Mouse (Mus musculus) heart, embryonic 16.5 days (tissue): ENCODE results near the gene Gpr179. TPM values are rescaled to one million over a fixed set of nuclear protein-coding genes. Genes with fewer than 3 reads are reported as not detected.

Source experiments
- ATAC-seq: fragments of 200-750 bp; cut with Nextera tagmentation; replicated peaks from 2 replicates; pipeline ENCODE4 v1.8.0; 2017; ENCODE audit warnings: moderate number of reproducible peaks; ENCODE audit not compliant: insufficient read depth, low FRiP score; ENCODE audit errors: extremely low read depth
- H3K27ac ChIP-seq: fragments of 300-500 bp; sonication (generic); 2 replicates; pipeline ENCODE4 v1.5.1; 2014; ENCODE audit warnings: mild to moderate bottlenecking, low read length, control low read depth, moderate library complexity
- H3K27me3 ChIP-seq: fragments of 300-500 bp; sonication (generic); 2 replicates; pipeline ENCODE4 v1.6.1; 2014; ENCODE audit warnings: low read length, mixed read lengths; ENCODE audit not compliant: control insufficient read depth, insufficient read depth
- H3K36me3 ChIP-seq: fragments of 300-500 bp; sonication (generic); 2 replicates; pipeline ENCODE4 v1.6.1; 2014; ENCODE audit not compliant: control insufficient read depth, insufficient read depth
- H3K4me1 ChIP-seq: fragments of 300-500 bp; sonication (generic); 2 replicates; pipeline ENCODE4 v1.6.1; 2014; ENCODE audit warnings: low read length, mixed read lengths; ENCODE audit not compliant: control insufficient read depth, insufficient read depth
- H3K4me2 ChIP-seq: fragments of 300-500 bp; sonication (generic); 2 replicates; pipeline ENCODE4 v1.6.1; 2014; ENCODE audit warnings: low read depth, mild to moderate bottlenecking, control low read depth, low read length
- H3K4me3 ChIP-seq: fragments of 300-500 bp; sonication (generic); 2 replicates; pipeline ENCODE4 v1.5.1; 2014; ENCODE audit warnings: mild to moderate bottlenecking, control low read depth, low read length
- H3K9ac ChIP-seq: fragments of 300-500 bp; sonication (generic); 2 replicates; pipeline ENCODE4 v1.6.1; 2014; ENCODE audit warnings: low read length, control low read depth
- H3K9me3 ChIP-seq: fragments of 300-500 bp; sonication (generic); replicated peaks from 2 replicates; pipeline ENCODE4 v1.6.1; 2016; ENCODE audit warnings: low read length; ENCODE audit not compliant: control insufficient read depth
- WGBS: fragments of 180-500 bp; shearing (Covaris S2); extraction: QIAGEN DNeasy Blood & Tissue Kit; methylation state at CpG from one replicate; pipeline ENCODE4 v1.1.7; 2014; 5-methylcytosine and 5-hydroxymethylcytosine counted together
- polyA plus RNA-seq: library from polyadenylated mRNA; unstranded; fragments of >200 nt; fragmentation: Nextera tagmentation; extraction: Ambion mirVana; gene quantifications from 2 replicates; pipeline ENCODE4 v1.2.1, GENCODE M21; 2015

Gene Gpr179
- polyA plus RNA-seq, 1 experiment from 2014 or later, result 0.12 TPM

DNA sequence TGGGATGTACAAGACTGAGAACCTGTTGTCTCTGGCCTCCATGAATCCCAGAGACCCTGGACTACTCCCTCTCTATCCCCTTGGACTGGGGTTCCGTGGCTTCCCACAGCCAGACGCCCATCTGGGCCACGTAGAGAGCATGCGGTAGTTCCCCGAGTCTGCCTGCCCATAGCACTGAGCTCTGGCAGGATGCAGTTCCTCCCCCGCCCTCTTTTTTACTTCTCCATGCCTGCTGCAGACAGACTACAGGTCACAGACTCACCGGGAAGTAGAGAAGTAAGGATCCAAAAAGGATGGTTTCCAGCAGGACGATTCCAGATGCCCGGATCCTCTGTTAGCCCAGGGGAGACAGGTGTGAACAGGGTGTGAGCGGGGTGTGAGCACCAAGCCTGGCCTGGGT is 6.4 kb downstream of the Gpr179 start:
- ATAC-seq, result no peak
- Histone ChIP-seq H3K4me2 (no peak overlapping the region), H3K4me3 (no peak overlapping the region), H3K4me1 (peaks cover 11% of the 10 kb centered on the region), H3K9me3 (no peaks in the 10 kb centered on the region), H3K27ac (no peak overlapping the region), H3K27me3 (no peaks in the 10 kb centered on the region), H3K9ac (no peak overlapping the region), H3K36me3 (no peaks in the 10 kb centered on the region)
- WGBS, result 38% methylated on average over 10 of the region's 10 CpGs

DNA sequence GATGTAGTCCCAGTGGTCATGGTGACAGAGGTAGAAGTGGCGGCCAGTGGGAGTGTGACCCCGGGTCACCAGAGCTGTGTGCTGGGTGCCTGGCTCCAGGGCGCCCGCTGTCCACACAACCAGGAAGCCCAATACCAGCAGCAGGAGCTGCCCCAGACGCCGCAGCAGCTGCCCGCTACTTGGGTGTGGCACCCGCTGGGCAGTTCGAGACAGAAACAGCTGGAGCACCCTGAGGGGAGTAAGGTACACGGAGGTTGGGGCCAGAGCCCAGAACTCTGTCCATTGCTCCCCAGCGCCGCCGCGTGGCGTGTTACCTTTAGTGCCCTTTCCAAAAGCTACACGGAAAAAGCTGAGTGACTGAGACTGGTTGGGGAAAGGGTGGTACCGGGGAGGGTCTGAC is 8.3 kb downstream of the Gpr179 start:
- WGBS, result 18% methylated on average over 17 of the region's 17 CpGs
- Histone ChIP-seq H3K4me2 (peak overlapping the region; percentile 47), H3K27ac (no peak overlapping the region), H3K4me1 (peaks cover 10% of the 10 kb centered on the region), H3K4me3 (peak overlapping the region; percentile 29), H3K36me3 (no peaks in the 10 kb centered on the region), H3K27me3 (no peaks in the 10 kb centered on the region), H3K9me3 (no peaks in the 10 kb centered on the region), H3K9ac (peak overlapping the region; percentile 38)
- no peak; the same call in 1 of the 2 replicates for ATAC-seq

DNA sequence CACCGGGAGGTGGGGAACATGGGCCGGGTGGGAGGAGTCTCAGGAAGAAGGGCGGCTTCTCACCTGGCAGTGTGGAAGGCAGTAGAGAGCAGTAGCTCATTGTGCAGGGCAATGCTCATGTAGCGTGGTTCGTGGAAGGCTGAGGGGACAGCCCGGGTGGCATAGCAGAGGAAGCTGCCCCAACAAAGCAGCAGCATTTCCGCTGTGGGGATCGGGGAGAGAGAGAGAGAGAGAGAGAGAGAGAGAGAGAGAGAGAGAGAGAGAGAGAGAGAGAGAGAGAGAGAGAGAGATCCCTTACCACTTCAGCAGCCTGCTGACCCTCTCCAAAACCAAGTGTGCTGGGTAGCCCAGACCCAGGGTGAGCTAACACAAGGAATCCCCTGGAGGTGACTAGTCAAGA is 8.7 kb downstream of the Gpr179 start:
- peaks cover 15% of the 10 kb centered on the region for H3K4me1 ChIP-seq
- ATAC-seq, result no peak
- H3K27me3 ChIP-seq, result peaks cover 1% of the 10 kb centered on the region; the same call in 1 of the 2 replicates
- H3K4me2 ChIP-seq, result peak overlapping the region; percentile 47
- H3K4me3 ChIP-seq, result no peak overlapping the region
- H3K27ac ChIP-seq, result no peak overlapping the region
- WGBS, result 41% methylated on average over 8 of the region's 8 CpGs
- no peaks in the 10 kb centered on the region for H3K9me3 ChIP-seq
- no peak overlapping the region for H3K9ac ChIP-seq
- no peaks in the 10 kb centered on the region for H3K36me3 ChIP-seq

DNA sequence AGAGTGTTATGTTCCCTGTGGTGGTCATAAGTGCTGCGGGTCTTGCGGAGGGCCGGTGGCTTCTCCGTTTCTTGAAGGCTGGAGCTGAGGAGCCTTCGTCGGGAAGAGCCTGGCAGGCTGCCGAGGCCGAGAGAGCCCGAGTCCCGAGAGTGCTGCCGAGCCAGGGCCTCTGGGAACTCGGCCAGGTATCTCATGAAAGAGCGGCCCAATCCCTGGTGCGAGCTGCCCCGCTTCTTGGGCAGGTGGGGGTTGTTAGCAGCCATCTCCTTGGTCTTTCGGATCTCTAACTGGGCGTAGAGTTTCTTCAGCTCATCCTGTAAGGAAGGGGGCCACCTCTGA is 12.9 kb downstream of the Gpr179 start:
- 14% methylated on average over 17 of the region's 17 CpGs for WGBS
- Histone ChIP-seq H3K27me3 (peaks cover 15% of the 10 kb centered on the region), H3K36me3 (no peaks in the 10 kb centered on the region), H3K9ac (peak overlapping the region; percentile 62), H3K4me2 (peak overlapping the region; percentile 68), H3K27ac (peak overlapping the region; percentile 67), H3K4me1 (peaks cover 17% of the 10 kb centered on the region), H3K9me3 (no peaks in the 10 kb centered on the region), H3K4me3 (peak overlapping the region; percentile 26)
- no peak; the same call in 1 of the 2 replicates for ATAC-seq

DNA sequence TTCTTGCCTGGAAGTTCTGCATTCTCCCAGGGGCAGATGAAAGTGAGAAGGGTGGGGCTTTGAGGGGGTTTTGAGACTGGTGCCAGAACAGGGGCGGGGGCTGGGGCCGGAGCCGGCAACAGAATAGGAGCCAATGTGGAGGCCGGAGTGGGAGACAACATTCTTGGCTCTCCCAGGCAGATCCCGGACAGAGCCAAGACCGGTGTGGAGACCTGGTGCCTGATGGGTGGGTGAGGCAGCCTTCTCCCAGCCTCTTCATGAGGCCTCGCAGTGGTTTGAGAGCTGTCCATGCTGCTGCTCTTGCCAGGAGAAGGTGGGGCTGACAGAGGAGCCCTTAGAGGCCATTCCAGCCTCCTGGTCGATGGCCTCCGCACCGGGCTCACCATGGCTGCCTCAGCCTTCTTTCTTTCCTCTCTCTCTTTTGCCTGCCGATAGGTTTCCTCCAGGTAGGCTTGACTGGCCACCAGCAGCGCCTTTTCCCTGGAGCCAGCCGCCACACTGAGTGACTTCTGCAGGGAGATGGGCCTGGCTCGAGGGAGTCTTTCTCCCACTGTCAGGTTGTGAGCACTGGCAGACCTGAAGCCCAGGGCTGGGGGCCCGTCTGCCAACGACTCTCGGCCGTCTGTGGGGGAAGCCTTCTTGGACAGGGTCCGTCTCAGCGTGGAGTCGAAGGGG is 13.4 kb downstream of the Gpr179 start:
- Histone ChIP-seq H3K27ac (peak overlapping the region; percentile 67), H3K9ac (peak overlapping the region; percentile 62), H3K27me3 (peaks cover 15% of the 10 kb centered on the region), H3K4me1 (peaks cover 13% of the 10 kb centered on the region), H3K4me2 (peak overlapping the region; percentile 68), H3K36me3 (no peaks in the 10 kb centered on the region), H3K4me3 (peak overlapping the region; percentile 26), H3K9me3 (no peaks in the 10 kb centered on the region)
- 39% methylated on average over 21 of the region's 21 CpGs for WGBS
- peak; percentile 50 for ATAC-seq

DNA sequence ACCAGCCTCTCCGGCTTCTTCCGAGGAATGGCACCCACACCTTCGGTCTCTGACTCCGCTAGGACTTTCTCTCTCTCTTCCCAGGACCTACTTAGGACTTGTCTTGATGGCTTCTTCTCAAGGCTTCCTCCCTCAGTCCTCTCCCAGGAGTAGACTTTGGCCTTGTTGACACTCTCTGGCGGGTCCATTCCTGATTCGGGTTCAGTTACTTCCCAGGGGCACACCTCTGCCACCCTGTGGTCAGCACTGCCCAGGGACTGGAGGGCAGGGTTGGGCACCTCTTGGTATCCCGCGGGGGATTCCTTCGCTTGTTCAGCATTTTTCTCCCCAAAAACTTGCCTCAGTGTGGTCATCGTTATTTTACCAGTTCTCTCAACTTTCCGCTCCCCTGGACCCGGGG is 14.5 kb downstream of the Gpr179 start:
- Histone ChIP-seq H3K9ac (no peak overlapping the region), H3K27ac (no peak overlapping the region)
- 78% methylated on average over 12 of the region's 12 CpGs for WGBS

DNA sequence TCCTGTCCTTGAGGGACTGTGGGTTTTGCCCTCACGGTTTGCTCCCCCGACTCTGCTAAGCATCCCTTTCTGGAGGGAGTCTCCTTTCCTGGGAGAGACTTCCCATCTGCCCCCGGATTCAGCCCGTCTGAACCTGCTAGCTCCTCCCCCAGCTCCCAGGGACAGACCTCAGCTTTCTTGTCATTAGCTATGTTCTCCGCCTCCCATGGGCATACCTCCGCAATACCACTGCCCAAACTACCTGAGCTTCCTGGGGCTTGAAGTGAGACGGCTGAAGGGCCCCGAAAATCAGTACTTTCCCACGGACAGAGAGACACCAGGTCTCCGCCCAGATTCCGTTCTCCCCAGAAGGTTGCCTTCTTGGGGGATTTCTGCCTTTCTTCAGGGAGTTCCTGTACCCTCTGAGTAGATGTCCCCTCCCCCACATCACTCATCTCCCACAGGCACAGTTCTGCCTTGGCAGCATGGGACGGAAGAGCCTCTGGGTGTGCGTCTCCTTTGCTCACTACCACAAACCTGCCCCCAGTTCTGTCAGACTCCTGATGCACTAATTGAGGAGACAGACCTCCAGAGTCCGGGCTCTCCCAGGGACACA is 15.0 kb downstream of the Gpr179 start:
- H3K27me3 ChIP-seq, result peaks cover 15% of the 10 kb centered on the region
- H3K4me3 ChIP-seq, result no peak overlapping the region
- no peak overlapping the region for H3K9ac ChIP-seq
- H3K4me2 ChIP-seq, result no peak overlapping the region
- no peaks in the 10 kb centered on the region for H3K9me3 ChIP-seq
- no peak for ATAC-seq
- peaks cover 12% of the 10 kb centered on the region for H3K4me1 ChIP-seq
- no peak overlapping the region for H3K27ac ChIP-seq
- no peaks in the 10 kb centered on the region for H3K36me3 ChIP-seq
- 60% methylated on average over 14 of the region's 14 CpGs for WGBS

More for the DNA sequence above, 14.5 kb downstream of the Gpr179 start:
- no peaks in the 10 kb centered on the region for H3K36me3 ChIP-seq
- H3K4me3 ChIP-seq, result no peak overlapping the region
- peaks cover 15% of the 10 kb centered on the region for H3K27me3 ChIP-seq
- H3K4me2 ChIP-seq, result no peak overlapping the region
- ATAC-seq, result no peak
- no peaks in the 10 kb centered on the region for H3K9me3 ChIP-seq
- H3K4me1 ChIP-seq, result peaks cover 12% of the 10 kb centered on the region

DNA sequence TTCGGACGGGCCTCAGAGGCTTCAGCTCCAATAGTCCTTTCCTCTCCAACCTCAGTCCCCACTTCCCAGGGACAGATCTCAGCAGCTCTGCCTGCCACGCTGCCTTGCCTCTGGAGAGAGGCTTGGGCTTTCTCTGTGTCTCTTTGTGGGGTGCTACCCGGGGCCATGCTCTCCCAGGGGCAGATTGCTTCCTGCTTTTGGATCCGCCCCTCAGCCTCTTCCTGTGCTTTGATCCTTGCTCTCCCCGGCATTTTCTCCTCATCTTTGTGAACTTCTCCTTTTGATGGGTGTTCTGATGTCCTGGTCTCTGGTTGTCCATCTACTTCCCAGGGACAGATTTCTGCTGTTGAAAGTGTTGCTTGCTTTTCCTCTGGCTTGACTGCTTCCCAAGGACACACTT is 15.6 kb downstream of the Gpr179 start:
- ATAC-seq, result no peak
- 43% methylated on average over 6 of the region's 6 CpGs for WGBS

DNA sequence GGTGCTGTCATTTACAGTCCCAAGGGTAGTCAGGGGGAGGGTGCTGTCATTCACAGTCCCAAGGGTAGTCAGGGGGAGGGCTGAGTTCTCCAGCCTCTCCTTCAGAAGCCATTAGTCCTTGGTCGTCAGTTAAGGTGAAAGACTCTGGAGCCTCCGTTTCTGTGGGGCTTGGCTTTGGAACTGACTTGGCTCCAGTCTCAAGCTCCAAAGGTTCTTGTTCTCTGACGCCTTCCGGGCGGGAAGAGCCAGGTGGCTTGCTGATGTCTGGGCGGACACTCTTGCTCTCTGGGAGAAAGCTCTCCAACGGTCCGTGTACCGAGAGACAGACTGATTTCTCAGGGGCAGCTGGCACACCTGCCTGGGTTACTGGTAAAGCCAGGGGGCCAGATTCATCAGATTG is 17.5 kb downstream of the Gpr179 start:
- H3K4me3 ChIP-seq, result no peak overlapping the region

More for the DNA sequence above, 15.6 kb downstream of the Gpr179 start:
- peaks cover 15% of the 10 kb centered on the region for H3K27me3 ChIP-seq
- H3K4me3 ChIP-seq, result no peak overlapping the region
- no peak overlapping the region for H3K27ac ChIP-seq
- no peak overlapping the region for H3K4me2 ChIP-seq
- no peak overlapping the region for H3K9ac ChIP-seq
- no peaks in the 10 kb centered on the region for H3K9me3 ChIP-seq
- peaks cover 12% of the 10 kb centered on the region for H3K4me1 ChIP-seq
- no peaks in the 10 kb centered on the region for H3K36me3 ChIP-seq

More for the DNA sequence above, 17.5 kb downstream of the Gpr179 start:
- Histone ChIP-seq H3K27me3 (peaks cover 15% of the 10 kb centered on the region), H3K4me1 (peaks cover 12% of the 10 kb centered on the region), H3K4me2 (no peak overlapping the region), H3K27ac (no peak overlapping the region), H3K9ac (no peak overlapping the region), H3K36me3 (0 out of 2 replicates have a peak, but pooled peaks cover 4% of the 10 kb centered on the region), H3K9me3 (no peaks in the 10 kb centered on the region)
- WGBS, result 84% methylated on average over 9 of the region's 9 CpGs
- no peak for ATAC-seq
